In genomic region chr9:44502006-44502405, GRCm38 (mm10) we compare ENCODE assay signal across 8 mouse cellular contexts. TPM values are rescaled to one million over a fixed set of nuclear protein-coding genes. Genes with fewer than 3 reads are reported as not detected.
A peak's percentile ranks its signal among the peaks of the same experiment; 100 is the strongest.
DNase-seq lines count a peak whose midpoint lies in the region; ATAC-seq and TF ChIP-seq lines count a peak whose summit lies in the region.

No protein-coding gene starts in this region.

- peak overlapping the region; percentile 16; the same call in 1 of the 2 replicates for H3K4me2 ChIP-seq in forebrain, embryonic 13.5 days
- H3K4me2 ChIP-seq in hindbrain, embryonic 13.5 days = peak overlapping the region; percentile 9; the same call in 1 of the 2 replicates
- H3K4me2 ChIP-seq in limb, embryonic 14.5 days (replicated peaks; ENCODE audit: low read depth, low read length, severe bottlenecking) = peak overlapping the region; percentile 91
- H3K4me2 ChIP-seq in neural tube, embryonic 12.5 days (replicated peaks) = peak overlapping the region; percentile 18

- ATAC-seq in forebrain, embryonic 13.5 days = no peak
- no peak for ATAC-seq in hindbrain, embryonic 13.5 days (ENCODE audit: low FRiP score)
- no peak for ATAC-seq in limb, embryonic 14.5 days (ENCODE audit: low FRiP score, low read depth)
- no peak for ATAC-seq in neural tube, embryonic 12.5 days (ENCODE audit: low FRiP score, low read depth)

- H3K9ac ChIP-seq in forebrain, embryonic 13.5 days = no peak overlapping the region
- no peak overlapping the region for H3K9ac ChIP-seq in hindbrain, embryonic 13.5 days
- H3K9ac ChIP-seq in limb, embryonic 14.5 days (ENCODE audit: low read depth, low read length, severe bottlenecking) = 0 out of 2 replicates have a peak overlapping the region, but pooled peaks have one; percentile 4
- H3K9ac ChIP-seq in neural tube, embryonic 12.5 days = no peak overlapping the region

- H3K9me3 ChIP-seq in forebrain, embryonic 13.5 days (replicated peaks) = no peaks in the 10 kb centered on the region
- H3K9me3 ChIP-seq in hindbrain, embryonic 13.5 days = no peaks in the 10 kb centered on the region
- H3K9me3 ChIP-seq in limb, embryonic 14.5 days (ENCODE audit: control insufficient read depth, low read length) = no peaks in the 10 kb centered on the region
- no peaks in the 10 kb centered on the region for H3K9me3 ChIP-seq in neural tube, embryonic 12.5 days

- no peak overlapping the region for H3K4me3 ChIP-seq in layer of hippocampus, adult 2 months
- H3K4me3 ChIP-seq in forebrain, embryonic 13.5 days = no peak overlapping the region
- no peak overlapping the region for H3K4me3 ChIP-seq in hindbrain, embryonic 13.5 days
- peak overlapping the region; percentile 45 for H3K4me3 ChIP-seq in limb, embryonic 14.5 days (replicated peaks; ENCODE audit: low read length)
- H3K4me3 ChIP-seq in neural tube, embryonic 12.5 days = no peak overlapping the region

- H3K27ac ChIP-seq in layer of hippocampus, adult 2 months = no peak overlapping the region
- H3K27ac ChIP-seq in forebrain, embryonic 13.5 days = no peak overlapping the region
- no peak overlapping the region for H3K27ac ChIP-seq in hindbrain, embryonic 13.5 days
- peak overlapping the region; percentile 68 for H3K27ac ChIP-seq in limb, embryonic 14.5 days (replicated peaks; ENCODE audit: low read depth, low read length)
- H3K27ac ChIP-seq in neural tube, embryonic 12.5 days = no peak overlapping the region

- WGBS in forebrain, embryonic 13.5 days = 2% methylated on average over 4 of the region's 4 CpGs
- 5% methylated on average over 4 of the region's 4 CpGs for WGBS in hindbrain, embryonic 13.5 days
- 0% methylated on average over 4 of the region's 4 CpGs for WGBS in limb, embryonic 14.5 days
- 0% methylated on average over 4 of the region's 4 CpGs for WGBS in neural tube, embryonic 12.5 days

- H3K4me1 ChIP-seq in forebrain, embryonic 13.5 days = peaks cover 64% of the 10 kb centered on the region
- peaks cover 63% of the 10 kb centered on the region for H3K4me1 ChIP-seq in hindbrain, embryonic 13.5 days (replicated peaks)
- H3K4me1 ChIP-seq in limb, embryonic 14.5 days (ENCODE audit: control insufficient read depth, insufficient read depth, low read length) = peaks cover 46% of the 10 kb centered on the region
- H3K4me1 ChIP-seq in neural tube, embryonic 12.5 days = peaks cover 56% of the 10 kb centered on the region

- TF ChIP-seq POLR2A in limb, embryonic 14.5 days (IDR thresholded peaks at IDR 0.05; ENCODE audit: borderline replicate concordance, extremely low read depth, insufficient read depth, insufficient read length) = no peak

- peak in 1 of 2 experiments; percentile 83 for DNase-seq in layer of hippocampus, adult 2 months (ENCODE audit: low spot score in 2 of 2)
- no peak for DNase-seq in layer of hippocampus, adult 9-10 months (ENCODE audit: low spot score)
- peak; percentile 57 for DNase-seq in c-Kit-negative CD71-positive TER-119-positive erythroid progenitor cells, embryonic 14.5 days (ENCODE audit: low read depth, low spot score)
- DNase-seq in limb, embryonic 14.5 days (ENCODE audit: low spot score) = peak; percentile 88
- DNase-seq in thymus, adult 18-20 months = peak; percentile 66 to 72

- peak; percentile 98 for TF ChIP-seq CTCF in layer of hippocampus, adult 2 months (conservative IDR thresholded peaks at IDR 0.05)

- H3K36me3 ChIP-seq in forebrain, embryonic 13.5 days (ENCODE audit: poor library complexity, severe bottlenecking) = peaks cover 48% of the 10 kb centered on the region
- peaks cover 35% of the 10 kb centered on the region for H3K36me3 ChIP-seq in hindbrain, embryonic 13.5 days
- peaks cover 59% of the 10 kb centered on the region for H3K36me3 ChIP-seq in limb, embryonic 14.5 days (ENCODE audit: control insufficient read depth, insufficient read depth, low read length)
- peaks cover 26% of the 10 kb centered on the region for H3K36me3 ChIP-seq in neural tube, embryonic 12.5 days

- H3K27me3 ChIP-seq in forebrain, embryonic 13.5 days = no peaks in the 10 kb centered on the region
- no peaks in the 10 kb centered on the region for H3K27me3 ChIP-seq in hindbrain, embryonic 13.5 days
- H3K27me3 ChIP-seq in limb, embryonic 14.5 days (ENCODE audit: control insufficient read depth, insufficient read depth, low read length) = no peaks in the 10 kb centered on the region
- no peaks in the 10 kb centered on the region; the same call in 1 of the 2 replicates for H3K27me3 ChIP-seq in neural tube, embryonic 12.5 days (replicated peaks)

RNA-seq across cellular contexts. Expression of gene Bcl9l, which starts 19.4 kb away (rescaled TPM):
- total RNA-seq in layer of hippocampus, adult 2 months (2021) = 10 to 100 TPM; 68.4 to 76.9 TPM
- 8.6 and 9.1 TPM in 2 replicates for polyA plus RNA-seq in forebrain, embryonic 13.5 days (2015; fragmentation: Nextera tagmentation; extraction: Ambion mirVana)
- polyA plus RNA-seq in hindbrain, embryonic 13.5 days (2015; fragmentation: Nextera tagmentation; extraction: Ambion mirVana) = 8.6 TPM in 2 replicates
- polyA plus RNA-seq in limb, embryonic 14.5 days (2012; rRNA removed) = 41.2 and 53.7 TPM in 2 replicates
- polyA plus RNA-seq in limb, embryonic 14.5 days (2014; fragmentation: Nextera tagmentation; extraction: Ambion mirVana) = 20.5 and 22.7 TPM in 2 replicates
- polyA plus RNA-seq in neural tube, embryonic 12.5 days (2016; fragmentation: Nextera tagmentation; extraction: Ambion mirVana) = 9.3 and 10.9 TPM in 2 replicates

RNA-seq across cellular contexts. Expression of gene Upk2, which starts 47.2 kb away (rescaled TPM):
- total RNA-seq in layer of hippocampus, adult 2 months (2021) = not detected
- not detected in 2 replicates for polyA plus RNA-seq in forebrain, embryonic 13.5 days (2015; fragmentation: Nextera tagmentation; extraction: Ambion mirVana)
- not detected in 2 replicates for polyA plus RNA-seq in hindbrain, embryonic 13.5 days (2015; fragmentation: Nextera tagmentation; extraction: Ambion mirVana)
- polyA plus RNA-seq in limb, embryonic 14.5 days (2012; rRNA removed) = 0.33 and 0.91 TPM in 2 replicates
- polyA plus RNA-seq in limb, embryonic 14.5 days (2014; fragmentation: Nextera tagmentation; extraction: Ambion mirVana) = 0.40 TPM in 1 of 2 replicates, not detected in the other
- 0.35 TPM in 1 of 2 replicates, not detected in the other for polyA plus RNA-seq in neural tube, embryonic 12.5 days (2016; fragmentation: Nextera tagmentation; extraction: Ambion mirVana)

RNA-seq across cellular contexts. Expression of gene Cxcr5, which starts 59.7 kb away (rescaled TPM):
- total RNA-seq in layer of hippocampus, adult 2 months (2021) = not detected
- polyA plus RNA-seq in forebrain, embryonic 13.5 days (2015; fragmentation: Nextera tagmentation; extraction: Ambion mirVana) = not detected in 2 replicates
- polyA plus RNA-seq in hindbrain, embryonic 13.5 days (2015; fragmentation: Nextera tagmentation; extraction: Ambion mirVana) = 0.10 TPM in 1 of 2 replicates, not detected in the other
- 0.10 and 0.13 TPM in 2 replicates for polyA plus RNA-seq in limb, embryonic 14.5 days (2012; rRNA removed)
- polyA plus RNA-seq in limb, embryonic 14.5 days (2014; fragmentation: Nextera tagmentation; extraction: Ambion mirVana) = 0.30 TPM in 1 of 2 replicates, not detected in the other
- not detected in 2 replicates for polyA plus RNA-seq in neural tube, embryonic 12.5 days (2016; fragmentation: Nextera tagmentation; extraction: Ambion mirVana)

Comparison
In these comparisons a context has a peak if more than half of its experiments do, and no peak if none do; other contexts are left out.
1. H3K4me2 ChIP-seq: peak in every context shown above with its lines; median percentile 91 in limb, embryonic 14.5 days; 18 in neural tube, embryonic 12.5 days; 16 in forebrain, embryonic 13.5 days; 9 in hindbrain, embryonic 13.5 days.